Mouse (Mus musculus) CH12.LX (cell line): ENCODE measurements at regions not wholly inside any gene's neighbourhood (a gene's known extent, or its start where the extent isn't known, plus 50 kb on each side); places are given as distances from the start of the nearest gene placed in this dataset.

Source experiments
- DNase-seq: peaks from one replicate; pipeline ENCODE4 v3.0.0-alpha.2; 2013; ENCODE audit errors: extremely low read depth
- H3K27ac ChIP-seq: 2 replicates; pipeline ENCODE4 v1.5.1; 2012; ENCODE audit warnings: low read depth, mild to moderate bottlenecking, control low read depth, moderate library complexity; ENCODE audit not compliant: insufficient read depth
- H3K27me3 ChIP-seq: replicated peaks from 2 replicates; pipeline ENCODE3; 2012; ENCODE audit warnings: inconsistent platforms
- H3K36me3 ChIP-seq, 2 experiments: replicated peaks in 1 of 2; 2 replicates each; pipeline versions ENCODE3 to v1.6.1; 2012; ENCODE audit warnings: inconsistent platforms in 1 of 2, low read length in 1 of 2, mild to moderate bottlenecking in 1 of 2, mixed read lengths in 1 of 2, moderate library complexity in 1 of 2; ENCODE audit not compliant: control insufficient read depth in 1 of 2, insufficient read depth in 1 of 2
- H3K4me1 ChIP-seq, 2 experiments: 2 replicates each; pipeline ENCODE4 v1.6.1; 2012; ENCODE audit warnings: inconsistent platforms in 1 of 2, moderate library complexity in 1 of 2; ENCODE audit not compliant: insufficient read depth in 2 of 2, control insufficient read depth in 1 of 2
- H3K4me2 ChIP-seq: 2 replicates; pipeline ENCODE4 v1.6.1; 2012; ENCODE audit warnings: low read depth, mild to moderate bottlenecking, control low read depth; ENCODE audit not compliant: poor library complexity, insufficient read depth, severe bottlenecking
- H3K4me3 ChIP-seq, 3 experiments: fragments of 150-350 bp in 1 of 3; sonication (generic) in 1 of 3; replicated peaks in 1 of 3; 2 replicates each; pipeline versions ENCODE3 to v1.5.1; 2011 to 2012; ENCODE audit warnings: low read depth in 2 of 3, low read length in 2 of 3, mild to moderate bottlenecking in 2 of 3, moderate library complexity in 2 of 3, control low read depth in 1 of 3, improper control_type of control experiment in 1 of 3, inconsistent platforms in 1 of 3, mixed read lengths in 1 of 3; ENCODE audit not compliant: poor library complexity in 1 of 3
- H3K79me2 ChIP-seq: replicated peaks from 2 replicates; pipeline ENCODE4 v1.6.1; 2012; ENCODE audit warnings: mild to moderate bottlenecking, moderate library complexity; ENCODE audit not compliant: control insufficient read depth, poor library complexity, insufficient read depth, severe bottlenecking; ENCODE audit errors: extremely low read depth
- H3K9ac ChIP-seq: 2 replicates; pipeline ENCODE4 v1.6.1; 2012; ENCODE audit warnings: low read depth, mild to moderate bottlenecking, control low read depth, moderate library complexity; ENCODE audit not compliant: insufficient read depth
- H3K9me3 ChIP-seq: replicated peaks from 2 replicates; pipeline ENCODE3; 2012; ENCODE audit warnings: low read length, inconsistent platforms, mixed read lengths
- CHD1 ChIP-seq: IDR thresholded peaks from 2 replicates; pipeline ENCODE4 v1.6.1; 2012; ENCODE audit warnings: low read depth, low read length, improper control_type of control experiment, inconsistent platforms
- CHD2 ChIP-seq: IDR thresholded peaks from 2 replicates; pipeline ENCODE4 v1.6.1; 2011; ENCODE audit warnings: low read length, improper control_type of control experiment
- CTCF ChIP-seq, 2 experiments: IDR thresholded peaks in 1 of 2; conservative IDR thresholded peaks in 1 of 2; 2 replicates each; pipeline ENCODE4 v1.5.1; 2011 to 2012; ENCODE audit warnings: low read depth in 2 of 2, low read length in 2 of 2, improper control_type of control experiment in 1 of 2, inconsistent platforms in 1 of 2, mild to moderate bottlenecking in 1 of 2, moderate library complexity in 1 of 2
- E2F4 ChIP-seq: IDR thresholded peaks from 2 replicates; pipeline ENCODE4 v1.6.1; 2011; ENCODE audit warnings: low read depth, low read length, improper control_type of control experiment; ENCODE audit not compliant: insufficient replicate concordance
- EP300 ChIP-seq: IDR thresholded peaks from 2 replicates; pipeline ENCODE4 v1.6.1; 2011; ENCODE audit warnings: low read length, improper control_type of control experiment
- ETS1 ChIP-seq: conservative IDR thresholded peaks from 2 replicates; pipeline ENCODE4 v1.6.1; 2012; ENCODE audit warnings: low read depth, mild to moderate bottlenecking, inconsistent platforms, low read length, improper control_type of control experiment, moderate library complexity
- GABPA ChIP-seq: IDR thresholded peaks from 2 replicates; pipeline ENCODE4 v1.6.1; 2012; ENCODE audit warnings: low read depth, low read length, improper control_type of control experiment, inconsistent platforms; ENCODE audit not compliant: insufficient replicate concordance
- HCFC1 ChIP-seq: IDR thresholded peaks from 2 replicates; pipeline ENCODE4 v1.6.1; 2012; ENCODE audit warnings: low read depth, mild to moderate bottlenecking, inconsistent platforms, low read length, improper control_type of control experiment
- JUND ChIP-seq: conservative IDR thresholded peaks from 2 replicates; pipeline ENCODE4 v1.6.1; 2011; ENCODE audit warnings: low read depth, low read length, improper control_type of control experiment
- KAT2A ChIP-seq: IDR thresholded peaks from 2 replicates; pipeline ENCODE4 v1.6.1; 2012; ENCODE audit warnings: low read length, improper control_type of control experiment, inconsistent platforms; ENCODE audit not compliant: insufficient replicate concordance
- MAFK ChIP-seq: IDR thresholded peaks from 2 replicates; pipeline ENCODE4 v1.6.1; 2011; ENCODE audit warnings: low read length, improper control_type of control experiment; ENCODE audit not compliant: insufficient replicate concordance
- MXI1 ChIP-seq: IDR thresholded peaks from 2 replicates; pipeline ENCODE4 v1.6.1; 2011; ENCODE audit warnings: mild to moderate bottlenecking, low read depth, low read length, improper control_type of control experiment
- POLR2A ChIP-seq: IDR thresholded peaks from 2 replicates; pipeline ENCODE4 v1.6.1; 2011; ENCODE audit warnings: low read depth, mild to moderate bottlenecking, improper control_type of control experiment, low read length
- RCOR1 ChIP-seq: conservative IDR thresholded peaks from 2 replicates; pipeline ENCODE4 v1.6.1; 2012; ENCODE audit warnings: low read depth, mild to moderate bottlenecking, inconsistent platforms, low read length, improper control_type of control experiment
- SIN3A ChIP-seq: IDR thresholded peaks from 2 replicates; pipeline ENCODE4 v1.6.1; 2012; ENCODE audit warnings: low read length, improper control_type of control experiment, inconsistent platforms
- TBP ChIP-seq: conservative IDR thresholded peaks from 2 replicates; pipeline ENCODE4 v1.6.1; 2011; ENCODE audit warnings: low read depth, low read length, improper control_type of control experiment
- UBTF ChIP-seq: IDR thresholded peaks from 2 replicates; pipeline ENCODE4 v1.6.1; 2012; ENCODE audit warnings: low read depth, mild to moderate bottlenecking, inconsistent platforms, low read length, improper control_type of control experiment, moderate library complexity
- USF1 ChIP-seq: IDR thresholded peaks from 2 replicates; pipeline ENCODE4 v1.6.1; 2014; ENCODE audit warnings: low read depth, mild to moderate bottlenecking, inconsistent platforms, low read length, improper control_type of control experiment
- USF2 ChIP-seq: conservative IDR thresholded peaks from 2 replicates; pipeline ENCODE4 v1.6.1; 2011; ENCODE audit warnings: low read depth, low read length, improper control_type of control experiment
- ZC3H11A ChIP-seq: IDR thresholded peaks from 2 replicates; pipeline ENCODE4 v1.6.1; 2012; ENCODE audit warnings: low read depth, mild to moderate bottlenecking, inconsistent platforms, low read length, improper control_type of control experiment
- ZKSCAN1 ChIP-seq: IDR thresholded peaks from 2 replicates; pipeline ENCODE4 v1.6.1; 2012; ENCODE audit warnings: low read depth, inconsistent platforms, low read length, improper control_type of control experiment, borderline replicate concordance
- ZMIZ1 ChIP-seq: IDR thresholded peaks from 2 replicates; pipeline ENCODE4 v1.6.1; 2012; ENCODE audit warnings: low read depth, mild to moderate bottlenecking, inconsistent platforms, low read length, improper control_type of control experiment
- dilution Hi-C: fragments of 300-500 bp; cut with MboI; formaldehyde crosslinking; loops from 2 replicates; pipeline ENCODE4 v1.14.3; 2020; ENCODE audit warnings: low sequenced_read_pairs; ENCODE audit not compliant: extremely low pct_unique_long_range_greater_than_20kb, extremely low pct_ligation_motif_present
- in situ Hi-C: fragments of 300-500 bp; cut with MboI; formaldehyde crosslinking; loops from 3 replicates; pipeline ENCODE4 v1.14.3; 2019; ENCODE audit warnings: low sequenced_read_pairs, low pct_ligation_motif_present, low pct_unique_long_range_greater_than_20kb, mixed read lengths

DNA sequence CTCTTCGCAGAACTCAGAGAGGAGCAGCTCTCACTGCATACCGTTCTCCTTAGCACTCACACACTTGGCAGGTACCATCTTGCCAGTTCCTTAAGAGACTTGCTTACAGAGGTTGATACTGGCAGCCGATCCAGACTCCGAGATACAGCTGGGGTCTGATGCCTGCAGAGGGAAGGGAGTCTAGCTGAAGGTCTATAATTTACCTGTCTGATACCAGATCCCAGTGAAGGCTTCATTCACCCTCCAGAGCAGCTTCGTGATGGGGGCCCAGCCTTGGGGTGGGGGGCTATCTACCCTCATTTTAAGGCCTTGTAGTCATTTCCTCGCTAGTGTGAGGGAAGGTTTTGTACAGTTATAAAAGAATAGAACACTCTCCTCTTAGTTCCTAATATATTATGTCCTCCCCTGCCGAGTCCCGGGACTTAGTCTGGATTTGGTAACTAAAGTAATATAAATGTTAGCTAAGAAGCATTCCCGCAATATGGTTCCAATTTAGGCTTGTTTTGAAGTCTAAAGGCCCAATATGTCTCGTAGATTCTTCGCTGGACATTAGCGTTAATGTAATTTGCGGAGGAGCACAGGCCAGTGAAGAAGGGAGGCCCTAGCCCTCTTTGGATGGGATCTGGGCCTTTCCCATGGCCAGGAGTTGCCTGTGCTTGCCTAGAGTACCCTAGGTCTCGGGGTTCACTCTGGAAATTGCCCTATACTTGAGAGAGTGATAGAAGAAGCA is 156.0 kb upstream of the Cdkn3 start:
- Histone ChIP-seq H3K4me3 (no peak overlapping the region), H3K27me3 (no peaks in the 10 kb centered on the region), H3K9ac (no peak overlapping the region), H3K4me2 (no peak overlapping the region), H3K27ac (no peak overlapping the region), H3K9me3 (no peaks in the 10 kb centered on the region), H3K36me3 (no peaks in the 10 kb centered on the region), H3K4me1 (no peaks in the 10 kb centered on the region), H3K79me2 (no peaks in the 10 kb centered on the region)
- TF ChIP-seq POLR2A = no peak
- no peak for TF ChIP-seq CHD2
- TF ChIP-seq SIN3A = no peak
- in situ Hi-C loops (no loop called here), dilution Hi-C loops (no loop called here)
- no peak for DNase-seq

DNA sequence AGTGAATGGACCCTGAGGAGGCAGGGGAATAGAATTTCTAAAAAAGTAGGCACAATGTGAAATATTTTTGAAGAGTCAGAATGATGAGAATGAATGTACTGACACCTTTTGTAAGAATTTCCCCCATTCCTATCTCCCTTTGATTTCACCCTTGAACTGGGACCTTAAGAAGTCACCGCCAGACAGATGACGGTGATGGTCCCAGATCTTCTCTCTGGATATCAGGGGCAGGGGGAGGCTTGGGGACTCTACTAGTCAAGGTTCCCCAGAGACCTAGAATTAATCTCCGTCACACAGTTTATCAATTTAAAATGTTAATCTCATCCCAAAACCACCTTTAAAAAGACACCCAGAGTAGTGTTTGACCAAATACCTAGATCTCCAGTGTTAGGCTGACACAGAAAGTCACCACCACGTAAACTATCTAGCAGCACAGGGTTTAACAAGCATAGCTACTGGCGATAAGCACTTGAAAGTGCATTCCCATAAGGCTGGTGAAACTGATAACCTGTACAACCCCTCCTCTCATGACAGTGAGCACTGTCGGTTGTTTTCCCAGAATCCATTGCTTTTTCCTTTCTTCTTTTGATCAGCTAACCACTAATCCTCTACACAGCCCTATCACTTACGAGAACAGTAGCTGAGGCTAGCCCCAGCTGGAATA is 163.5 kb upstream of the Cdkn3 start:
- dilution Hi-C loops = no loop called here
- TF ChIP-seq USF1 = no peak
- TF ChIP-seq MXI1 = no peak
- no peak for TF ChIP-seq GABPA
- no peak for TF ChIP-seq TBP
- TF ChIP-seq MAFK = no peak
- TF ChIP-seq USF2 = no peak
- TF ChIP-seq ZMIZ1 = no peak
- no peak for TF ChIP-seq E2F4
- TF ChIP-seq ZKSCAN1 = no peak
- TF ChIP-seq ZC3H11A = no peak
- no peak for TF ChIP-seq EP300
- TF ChIP-seq CHD1 = no peak
- no peak for TF ChIP-seq JUND
- TF ChIP-seq UBTF = no peak
- TF ChIP-seq RCOR1 = no peak
- no peak for TF ChIP-seq CTCF (conservative IDR thresholded peaks at IDR 0.05 in 1 of 2, IDR thresholded peaks at IDR 0.05 in 1 of 2; ENCODE audit: low read depth in 2 of 2, low read length in 2 of 2)
- no peak for TF ChIP-seq KAT2A
- no peak for TF ChIP-seq ETS1
- no peak for TF ChIP-seq HCFC1
- no peak overlapping the region for H3K4me3 ChIP-seq

More for the DNA sequence above, 163.5 kb upstream of the Cdkn3 start:
- Histone ChIP-seq H3K9me3 (no peaks in the 10 kb centered on the region), H3K27ac (no peak overlapping the region), H3K4me2 (no peak overlapping the region), H3K9ac (no peak overlapping the region), H3K79me2 (no peaks in the 10 kb centered on the region), H3K4me1 (no peaks in the 10 kb centered on the region), H3K36me3 (no peaks in the 10 kb centered on the region), H3K27me3 (no peaks in the 10 kb centered on the region)
- no peak for DNase-seq
- in situ Hi-C loops = loop anchor here (10.0 kb wide), 1 partner anchor 98 kb away; no protein-coding TSS in a partner anchor
